In genomic region chr9:47514318-47514717, GRCm38 (mm10) we compare ENCODE assay signal across 24 mouse cellular contexts. TPM values are rescaled to one million over a fixed set of nuclear protein-coding genes. Genes with fewer than 3 reads are reported as not detected.
DNase-seq lines count a peak whose midpoint lies in the region; ATAC-seq and TF ChIP-seq lines count a peak whose summit lies in the region.
"Had no signal": no experiment of that assay in that cellular context is flagged by ENCODE, and none has a peak within 500 bp of the region (broad histone marks: within the 10 kb centered on the region; RNA-seq: fewer than 3 reads in every experiment).

No protein-coding gene starts in this region.

- H3K4me1 ChIP-seq in forebrain, embryonic 14.5 days (ENCODE audit: control insufficient read depth, insufficient read depth, low read length), result no peaks in the 10 kb centered on the region
- H3K4me1 ChIP-seq in forebrain, embryonic 16.5 days (replicated peaks; ENCODE audit: control insufficient read depth, insufficient read depth, low read length), result no peaks in the 10 kb centered on the region
- H3K4me1 ChIP-seq in midbrain, embryonic 11.5 days (ENCODE audit: control insufficient read depth, insufficient read depth, low read length), result no peaks in the 10 kb centered on the region
- no peaks in the 10 kb centered on the region for H3K4me1 ChIP-seq in midbrain, embryonic 15.5 days
- H3K4me1 ChIP-seq in ES-E14 (ENCODE audit: control insufficient read depth in 2 of 2, insufficient read depth in 2 of 2, low read length in 2 of 2, poor library complexity in 1 of 2), result peaks cover 5 to 14% of the 10 kb centered on the region in 2 experiments
- H3K4me1 ChIP-seq: heart, embryonic 13.5 days; hindbrain, embryonic 13.5 days; intestine, embryonic 15.5 days had no signal

- DNase-seq in forebrain, embryonic 14.5 days (ENCODE audit: low spot score), result peak; percentile 27
- peak; percentile 78 for DNase-seq in midbrain, embryonic 11.5 days (ENCODE audit: low spot score, missing footprints)
- peak; percentile 64 for DNase-seq in ES-E14 (ENCODE audit: low read depth, low spot score)
- DNase-seq in WW6 (ENCODE audit: low read depth, low spot score), result peak; percentile 33
- no peak for DNase-seq in urinary bladder, postnatal 14 days (ENCODE audit: low spot score)
- DNase-seq in cerebellum, postnatal 25 days, result no peak
- DNase-seq: adrenal gland, postnatal 14 days; cerebellum, adult 11 months; cerebellum, adult 2 months; cerebellum, adult 9-11 months; gastrocnemius, postnatal 10 days; heart, adult 18-20 months; kidney, adult 11 months; kidney, adult 8-10 months had no signal

- H3K4me3 ChIP-seq in forebrain, embryonic 14.5 days (ENCODE audit: low read depth, low read length), result no peak overlapping the region
- no peak overlapping the region for H3K4me3 ChIP-seq in forebrain, embryonic 16.5 days (replicated peaks; ENCODE audit: low read length)
- H3K4me3 ChIP-seq in midbrain, embryonic 11.5 days (ENCODE audit: low read depth, low read length), result no peak overlapping the region
- no peak overlapping the region for H3K4me3 ChIP-seq in midbrain, embryonic 15.5 days
- peak overlapping the region in 1 of 2 experiments; percentile 35; a peak in 1 of 4 replicates for H3K4me3 ChIP-seq in ES-E14 (ENCODE audit: insufficient read depth in 1 of 2, low read depth in 1 of 2, low read length in 2 of 2, poor library complexity in 1 of 2, severe bottlenecking in 1 of 2)
- H3K4me3 ChIP-seq: forebrain, embryonic 10.5 days; forebrain, embryonic 13.5 days; heart, embryonic 13.5 days; hindbrain, embryonic 10.5 days; hindbrain, embryonic 13.5 days; intestine, embryonic 15.5 days had no signal

- no peak for ATAC-seq in forebrain, embryonic 14.5 days
- no peak for ATAC-seq in forebrain, embryonic 16.5 days
- ATAC-seq in midbrain, embryonic 11.5 days (ENCODE audit: low FRiP score), result no peak
- no peak for ATAC-seq in midbrain, embryonic 15.5 days (replicated peaks)
- ATAC-seq: forebrain, embryonic 13.5 days; hindbrain, embryonic 16.5 days; intestine, embryonic 15.5 days; Patski had no signal

- H3K9me3 ChIP-seq in forebrain, embryonic 14.5 days (replicated peaks; ENCODE audit: control insufficient read depth, low read length), result no peaks in the 10 kb centered on the region
- H3K9me3 ChIP-seq in forebrain, embryonic 16.5 days (ENCODE audit: control insufficient read depth, low read length), result no peaks in the 10 kb centered on the region
- no peaks in the 10 kb centered on the region for H3K9me3 ChIP-seq in midbrain, embryonic 11.5 days (ENCODE audit: control insufficient read depth, low read length)
- H3K9me3 ChIP-seq in midbrain, embryonic 15.5 days, result no peaks in the 10 kb centered on the region
- no peaks in the 10 kb centered on the region for H3K9me3 ChIP-seq in ES-E14 (ENCODE audit: control insufficient read depth, insufficient read depth, low read depth, low read length)
- H3K9me3 ChIP-seq: forebrain, embryonic 10.5 days; forebrain, embryonic 13.5 days; heart, embryonic 13.5 days; hindbrain, embryonic 10.5 days; hindbrain, embryonic 13.5 days; intestine, embryonic 15.5 days had no signal

- H3K27me3 ChIP-seq in forebrain, embryonic 14.5 days (replicated peaks; ENCODE audit: control insufficient read depth, insufficient read depth, low read length), result no peaks in the 10 kb centered on the region
- no peaks in the 10 kb centered on the region for H3K27me3 ChIP-seq in forebrain, embryonic 16.5 days (replicated peaks; ENCODE audit: control insufficient read depth, insufficient read depth, low read length)
- no peaks in the 10 kb centered on the region for H3K27me3 ChIP-seq in midbrain, embryonic 11.5 days (ENCODE audit: control insufficient read depth, insufficient read depth, low read length)
- H3K27me3 ChIP-seq in midbrain, embryonic 15.5 days (replicated peaks), result no peaks in the 10 kb centered on the region
- H3K27me3 ChIP-seq: intestine, embryonic 15.5 days had no signal

- in situ Hi-C loops in ES-E14 (cut with MboI; ENCODE audit: low sequenced_read_pairs in 2 of 2, unreplicated experiment in 2 of 2), result no loop called here

- H3K4me2 ChIP-seq in forebrain, embryonic 14.5 days (ENCODE audit: low read length), result no peak overlapping the region
- no peak overlapping the region for H3K4me2 ChIP-seq in forebrain, embryonic 16.5 days (ENCODE audit: low read length)
- no peak overlapping the region for H3K4me2 ChIP-seq in midbrain, embryonic 11.5 days
- no peak overlapping the region for H3K4me2 ChIP-seq in midbrain, embryonic 15.5 days
- H3K4me2 ChIP-seq: forebrain, embryonic 13.5 days; heart, embryonic 13.5 days; hindbrain, embryonic 13.5 days; intestine, embryonic 15.5 days had no signal

- H3K9ac ChIP-seq in forebrain, embryonic 14.5 days (ENCODE audit: low read length), result no peak overlapping the region
- no peak overlapping the region for H3K9ac ChIP-seq in forebrain, embryonic 16.5 days (replicated peaks; ENCODE audit: low read depth, low read length)
- H3K9ac ChIP-seq in midbrain, embryonic 11.5 days (ENCODE audit: low read length), result no peak overlapping the region
- H3K9ac ChIP-seq in midbrain, embryonic 15.5 days, result no peak overlapping the region
- H3K9ac ChIP-seq in ES-E14 (ENCODE audit: insufficient read depth, low read depth, low read length, poor library complexity, severe bottlenecking), result no peak overlapping the region; the same call in 1 of the 2 replicates
- H3K9ac ChIP-seq: forebrain, embryonic 13.5 days; heart, embryonic 13.5 days; hindbrain, embryonic 13.5 days; intestine, embryonic 15.5 days had no signal

- no peaks in the 10 kb centered on the region for H3K36me3 ChIP-seq in forebrain, embryonic 14.5 days (ENCODE audit: control insufficient read depth, insufficient read depth, low read length)
- H3K36me3 ChIP-seq in forebrain, embryonic 16.5 days (ENCODE audit: control insufficient read depth, insufficient read depth), result no peaks in the 10 kb centered on the region
- H3K36me3 ChIP-seq in midbrain, embryonic 11.5 days (ENCODE audit: control insufficient read depth, insufficient read depth, low read length), result no peaks in the 10 kb centered on the region
- H3K36me3 ChIP-seq in midbrain, embryonic 15.5 days (replicated peaks), result no peaks in the 10 kb centered on the region
- H3K36me3 ChIP-seq in ES-E14 (ENCODE audit: control insufficient read depth, insufficient read depth, low read length, poor library complexity, severe bottlenecking), result no peaks in the 10 kb centered on the region
- H3K36me3 ChIP-seq: forebrain, embryonic 10.5 days; heart, embryonic 13.5 days; hindbrain, embryonic 10.5 days; hindbrain, embryonic 13.5 days; intestine, embryonic 15.5 days had no signal

- H3K27ac ChIP-seq in forebrain, embryonic 14.5 days (ENCODE audit: low read depth, low read length), result no peak overlapping the region
- H3K27ac ChIP-seq in forebrain, embryonic 16.5 days (ENCODE audit: low read length), result no peak overlapping the region
- no peak overlapping the region for H3K27ac ChIP-seq in midbrain, embryonic 11.5 days (ENCODE audit: low read depth, low read length)
- no peak overlapping the region for H3K27ac ChIP-seq in midbrain, embryonic 15.5 days
- peak overlapping the region; percentile 79; the same call in 1 of the 2 replicates for H3K27ac ChIP-seq in ES-E14 (ENCODE audit: insufficient read depth, low read depth, low read length, poor library complexity, severe bottlenecking)
- H3K27ac ChIP-seq: forebrain, embryonic 10.5 days; forebrain, embryonic 13.5 days; heart, embryonic 13.5 days; hindbrain, embryonic 10.5 days; hindbrain, embryonic 13.5 days; intestine, embryonic 15.5 days had no signal

- 11% methylated on average over 8 of the region's 8 CpGs for WGBS in forebrain, embryonic 14.5 days
- WGBS in forebrain, embryonic 16.5 days, result 16% methylated on average over 8 of the region's 8 CpGs
- WGBS in midbrain, embryonic 11.5 days, result 11% methylated on average over 8 of the region's 8 CpGs
- 15% methylated on average over 8 of the region's 8 CpGs for WGBS in midbrain, embryonic 15.5 days

TF ChIP-seq in ES-E14, 5 proteins besides CTCF, POLR2A, EP300 and RAD21:
- TF ChIP-seq MAFK (IDR thresholded peaks at IDR 0.05; ENCODE audit: insufficient read depth, low read depth, low read length) (no peak), HCFC1 (IDR thresholded peaks at IDR 0.05; ENCODE audit: borderline replicate concordance, insufficient read depth, low read length) (no peak), ZC3H11A (IDR thresholded peaks at IDR 0.05; ENCODE audit: borderline replicate concordance, low read depth, low read length) (no peak), CHD2 (IDR thresholded peaks at IDR 0.05; ENCODE audit: low read depth, low read length) (no peak), ZNF384 (IDR thresholded peaks at IDR 0.05; ENCODE audit: low read depth, low read length) (no peak)
TF ChIP-seq in ES-E14: peak in this region for 0.

RNA-seq across cellular contexts. Expression of gene Cadm1, which starts 15.7 kb away (rescaled TPM):
- 206 and 247 TPM in 2 replicates for polyA plus RNA-seq in forebrain, embryonic 14.5 days (2014; fragmentation: Nextera tagmentation; extraction: Ambion mirVana)
- 214 and 256 TPM in 2 replicates for polyA plus RNA-seq in forebrain, embryonic 16.5 days (2015; fragmentation: Nextera tagmentation; extraction: Ambion mirVana)
- 87.3 and 90.9 TPM in 2 replicates for polyA plus RNA-seq in midbrain, embryonic 11.5 days (2014; fragmentation: Nextera tagmentation; extraction: Ambion mirVana)
- polyA plus RNA-seq in midbrain, embryonic 15.5 days (2015; fragmentation: Nextera tagmentation; extraction: Ambion mirVana), result 263 and 275 TPM in 2 replicates
- total RNA-seq in ES-E14 (2012; rRNA removed), result 78.7 and 121 TPM in 2 replicates

Comparison
In these comparisons a context has a peak if more than half of its experiments do, and no peak if none do; other contexts are left out.
1. DNase-seq: peak in forebrain, embryonic 14.5 days (single experiment), midbrain, embryonic 11.5 days (single experiment), ES-E14 (single experiment) and WW6 (single experiment); none in urinary bladder, postnatal 14 days (single experiment) and cerebellum, postnatal 25 days (0 of 2).